Mouse (Mus musculus): ENCODE measurements around the gene Trak1. TPM values are rescaled to one million over a fixed set of nuclear protein-coding genes. Genes with fewer than 3 reads are reported as not detected.

Trak1 gene
- total RNA-seq, 2 experiments from 2014 or later: 76.0 to 83.4 TPM

DNA sequence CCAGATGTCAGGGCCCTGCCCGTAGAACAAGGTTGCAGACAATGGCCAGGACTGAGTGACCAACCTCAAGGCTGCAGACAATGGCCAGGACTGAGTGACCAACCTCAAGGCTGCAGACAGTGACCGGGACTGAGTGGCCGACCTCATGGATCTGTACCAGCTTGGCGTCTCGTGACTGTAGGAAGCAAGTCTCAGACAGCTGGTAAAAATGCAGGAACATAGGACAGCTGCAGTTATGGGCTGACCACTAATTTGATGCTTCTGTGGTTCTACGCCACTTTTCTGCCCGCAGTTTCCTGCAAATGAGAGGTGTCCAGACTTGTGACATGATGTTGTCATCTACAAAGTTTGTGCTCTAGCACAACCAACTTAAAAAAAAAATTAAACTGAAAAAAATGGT, 4.1 kb upstream of the Trak1 start:
- no peak for DNase-seq (ENCODE audit: low spot score in 2 of 2)

- no peak for DNase-seq (ENCODE audit: low spot score in 2 of 2)
Observed at GRCm38 (mm10) chr9:121295221-121295620, 2.1 kb upstream of the Trak1 start.

DNA sequence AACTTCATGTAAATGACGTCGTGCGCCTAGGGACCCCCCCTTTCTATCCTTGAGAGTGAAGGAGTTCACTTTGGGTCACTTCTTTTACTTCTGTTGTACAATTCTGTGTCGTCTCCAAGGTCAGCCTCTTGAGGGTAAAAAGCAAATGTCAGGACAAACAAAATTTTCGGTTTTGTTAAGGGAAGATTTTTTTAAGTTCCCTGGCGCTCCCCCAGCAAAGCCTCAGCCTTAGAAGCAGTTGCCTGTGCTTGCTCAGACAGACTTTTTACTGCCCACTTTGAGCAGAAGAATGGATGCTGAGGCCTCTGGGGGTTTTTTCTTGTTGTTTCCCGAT, 730 bp downstream of the Trak1 start:
- DNase-seq (ENCODE audit: low spot score in 2 of 2): no peak

GRCm38 (mm10) chr9:121298411-121299091, 1.2 kb downstream of the Trak1 start:
- no peak for DNase-seq (ENCODE audit: low spot score in 2 of 2)

DNA sequence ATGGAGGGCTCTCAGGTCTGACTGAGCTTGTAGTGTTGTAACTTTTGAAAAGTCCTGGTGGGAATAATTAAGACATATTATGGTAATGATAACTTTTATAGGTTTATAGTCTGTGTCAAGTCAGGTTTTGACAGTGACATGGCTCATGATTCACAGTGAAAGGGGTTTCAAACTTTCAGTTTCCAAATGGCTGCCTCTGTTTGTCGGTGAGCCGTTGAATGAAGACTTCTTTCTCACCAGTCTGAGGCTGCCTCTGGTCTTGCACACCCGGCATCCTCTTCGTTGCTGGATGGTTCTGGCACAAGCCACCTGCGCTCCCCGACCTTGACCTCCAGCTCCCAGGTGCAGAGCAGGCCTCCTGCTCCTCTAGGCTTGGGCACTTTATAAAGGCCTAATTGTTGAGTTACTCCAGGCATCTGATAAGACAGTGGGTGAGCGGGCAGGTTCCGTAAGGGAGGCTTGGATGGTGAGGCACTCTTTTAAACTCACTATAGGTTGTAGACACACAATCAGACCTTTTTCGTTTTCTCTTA, 2.0 kb downstream of the Trak1 start:
- no peak for DNase-seq (ENCODE audit: low spot score in 2 of 2)

DNA sequence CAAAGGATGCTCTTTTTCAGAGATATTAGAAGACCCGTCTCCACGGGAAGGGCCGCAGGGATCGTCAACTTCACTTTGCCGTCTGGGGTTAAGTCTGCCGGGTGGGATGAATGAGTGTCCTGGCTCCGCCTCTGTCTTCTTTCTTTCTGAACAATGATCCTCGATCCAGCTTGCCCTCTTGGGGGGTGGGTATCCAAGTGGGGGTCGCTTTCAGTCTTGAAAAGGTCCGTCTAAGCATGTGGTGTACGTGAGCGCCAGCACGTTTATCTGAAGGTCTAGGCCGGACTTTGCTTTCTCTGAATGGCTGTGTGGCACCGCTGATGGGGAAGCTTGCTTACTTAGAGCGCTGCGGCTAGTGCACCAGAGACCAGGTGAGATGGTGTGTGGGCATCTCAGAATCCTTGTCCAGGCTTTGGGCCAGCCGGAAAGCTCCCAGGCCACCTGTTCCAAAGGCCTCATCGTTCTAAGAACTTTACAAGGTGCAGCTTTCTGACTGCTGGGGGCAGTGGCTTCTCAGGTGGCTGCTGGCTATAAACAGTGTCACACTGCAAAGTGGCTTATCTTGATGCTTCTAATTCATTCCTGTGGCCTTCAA, 2.8 kb downstream of the Trak1 start:
- DNase-seq (ENCODE audit: low spot score in 2 of 2): no peak

DNA sequence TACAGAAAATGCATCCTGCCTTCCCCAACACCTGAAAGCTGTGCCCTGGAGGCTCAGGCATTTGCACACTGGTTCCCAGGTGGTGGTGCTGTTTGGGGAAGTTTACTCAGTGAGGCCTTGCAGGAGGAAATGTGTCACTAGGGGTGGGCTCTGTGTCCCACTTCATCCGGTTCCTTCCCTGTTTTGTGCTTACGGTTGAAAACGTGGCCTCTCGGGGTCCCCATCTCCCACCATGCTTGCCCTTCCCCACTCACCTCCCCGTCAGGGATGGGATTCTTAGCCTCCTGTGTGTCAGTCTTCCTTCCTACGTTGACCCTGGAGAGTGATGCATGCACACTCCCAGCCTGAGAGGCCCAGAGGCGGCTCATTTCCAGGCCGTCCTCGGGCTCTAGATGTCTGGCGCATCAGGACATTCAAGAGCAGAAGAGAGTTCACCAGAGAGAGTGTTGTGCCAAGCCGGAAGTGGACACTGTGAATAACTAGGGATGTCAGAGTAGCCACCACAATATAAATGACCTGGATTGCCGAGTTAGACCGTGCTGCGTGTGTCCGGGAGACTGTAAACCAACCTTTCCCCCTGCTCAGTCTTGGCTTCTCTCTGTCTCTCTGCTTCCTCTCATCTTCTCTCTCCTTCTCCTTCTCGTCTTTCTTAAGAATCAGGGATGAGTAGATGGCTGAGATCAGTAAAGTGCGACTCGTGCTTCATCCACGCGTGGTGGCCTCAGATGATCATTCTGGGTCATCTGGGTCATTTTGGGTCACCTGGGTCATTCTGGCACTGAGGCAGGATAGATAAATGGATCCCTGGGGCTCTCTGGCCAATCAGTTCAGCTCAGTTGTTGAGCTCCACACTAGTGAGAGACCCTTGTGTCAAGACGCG, 4.0 kb downstream of the Trak1 start:
- no peak for DNase-seq (ENCODE audit: low spot score in 2 of 2)

DNA sequence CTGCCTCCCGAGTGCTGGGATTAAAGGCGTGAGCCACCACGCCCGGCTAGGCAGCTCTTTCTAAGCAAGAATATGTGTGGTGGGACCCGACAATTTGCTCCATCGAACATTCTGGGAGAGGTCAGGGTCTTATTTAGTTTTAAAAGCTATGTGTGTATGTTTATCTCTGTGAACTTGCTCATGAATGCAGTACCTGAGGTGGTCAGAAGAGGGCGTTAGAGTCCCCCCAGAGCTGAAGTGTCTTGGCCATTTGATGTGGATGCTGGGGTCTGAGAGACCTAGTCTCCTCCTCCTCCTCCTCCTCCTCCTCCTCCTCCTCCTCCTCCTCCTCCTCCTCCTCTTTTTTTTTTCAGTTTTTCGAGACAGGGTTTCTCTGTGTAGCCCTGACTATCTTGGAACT, 5.2 kb downstream of the Trak1 start:
- DNase-seq (ENCODE audit: low spot score in 2 of 2): no peak

DNA sequence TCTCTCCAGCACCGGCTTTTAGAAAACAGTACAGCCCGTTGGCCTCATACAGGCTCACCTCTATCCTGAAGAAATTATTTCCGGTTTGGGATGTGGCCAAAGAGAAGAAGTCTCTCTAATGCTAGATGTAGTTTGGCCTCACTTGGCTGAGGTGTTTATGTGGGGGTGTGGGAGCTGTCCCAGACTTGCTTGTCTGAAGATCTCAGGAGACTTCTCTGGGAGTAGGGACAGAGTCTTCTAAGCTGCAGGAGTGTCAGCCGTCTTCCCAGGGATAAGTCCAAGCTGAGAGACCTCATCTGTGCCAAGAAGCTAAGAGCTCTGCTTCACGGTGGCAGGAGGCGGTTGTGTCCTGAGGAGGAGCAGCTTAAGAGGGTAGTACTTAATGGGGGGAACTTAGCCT, 5.8 kb downstream of the Trak1 start:
- DNase-seq (ENCODE audit: low spot score in 2 of 2): no peak

DNA sequence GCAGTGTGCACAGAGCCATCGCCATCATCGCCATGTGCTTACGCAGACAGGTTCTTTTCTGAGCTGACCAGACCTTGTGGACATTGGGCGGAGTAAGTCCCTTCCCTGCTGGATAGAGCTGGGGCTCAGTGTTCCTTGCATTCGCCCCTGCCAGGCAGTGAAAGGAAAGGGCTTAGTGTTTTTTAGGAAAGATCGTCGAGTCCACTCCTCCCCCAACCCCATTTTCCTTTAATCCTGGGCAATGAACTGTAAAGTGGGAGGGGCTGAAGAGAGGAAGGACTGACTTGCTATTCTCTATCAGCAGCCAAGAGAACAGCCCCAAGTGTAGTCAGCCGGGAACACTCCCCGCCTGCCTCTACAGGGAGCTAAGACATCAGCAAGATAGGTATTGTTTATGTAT, 6.4 kb downstream of the Trak1 start:
- no peak for DNase-seq (ENCODE audit: low spot score in 2 of 2)

DNA sequence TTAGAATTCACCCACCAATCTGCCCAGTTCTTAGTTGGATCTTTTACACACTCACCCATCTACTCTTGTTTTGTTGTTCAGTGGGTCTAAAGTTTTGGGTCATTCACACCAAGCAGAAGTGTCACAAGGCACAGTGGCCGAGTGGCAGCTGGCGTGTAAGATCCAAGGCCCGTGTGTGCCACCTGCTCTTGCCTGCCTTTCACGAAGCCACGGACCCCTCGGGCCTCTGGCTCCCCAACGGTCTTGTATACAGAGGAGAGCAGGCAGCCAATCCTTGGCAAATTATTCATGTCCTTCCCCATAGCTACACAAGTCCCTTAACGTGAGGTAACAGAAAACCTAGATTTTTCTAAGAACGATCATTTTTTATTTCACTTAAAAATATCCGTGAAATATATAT, 7.2 kb downstream of the Trak1 start:
- DNase-seq (ENCODE audit: low spot score in 2 of 2): no peak

DNA sequence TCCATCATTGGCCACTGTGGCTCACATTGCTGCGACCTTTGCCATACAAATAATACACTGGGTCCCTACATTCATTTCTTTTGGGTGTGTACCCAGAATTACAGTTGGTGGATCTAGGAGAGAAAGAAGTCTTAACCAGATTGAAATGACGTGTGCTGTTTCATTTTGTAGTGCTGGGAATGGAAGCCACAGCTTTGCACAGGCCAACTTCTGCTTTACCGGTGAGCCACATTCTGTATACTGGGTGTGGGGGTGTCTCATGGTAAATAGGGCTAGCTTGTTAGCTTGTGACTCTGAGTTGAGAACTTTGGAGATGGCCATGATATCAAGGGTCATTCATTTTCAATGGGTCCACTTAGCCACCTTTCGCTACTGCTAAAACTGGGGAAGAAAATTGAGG, 8.2 kb downstream of the Trak1 start:
- DNase-seq (ENCODE audit: low spot score in 2 of 2): no peak

GRCm38 (mm10) chr9:121309287-121309686, 12.0 kb downstream of the Trak1 start:
- DNase-seq (ENCODE audit: low spot score in 2 of 2): no peak

- no peak for DNase-seq (ENCODE audit: low spot score in 2 of 2)
Observed at GRCm38 (mm10) chr9:121310501-121310900, 13.2 kb downstream of the Trak1 start.

DNA sequence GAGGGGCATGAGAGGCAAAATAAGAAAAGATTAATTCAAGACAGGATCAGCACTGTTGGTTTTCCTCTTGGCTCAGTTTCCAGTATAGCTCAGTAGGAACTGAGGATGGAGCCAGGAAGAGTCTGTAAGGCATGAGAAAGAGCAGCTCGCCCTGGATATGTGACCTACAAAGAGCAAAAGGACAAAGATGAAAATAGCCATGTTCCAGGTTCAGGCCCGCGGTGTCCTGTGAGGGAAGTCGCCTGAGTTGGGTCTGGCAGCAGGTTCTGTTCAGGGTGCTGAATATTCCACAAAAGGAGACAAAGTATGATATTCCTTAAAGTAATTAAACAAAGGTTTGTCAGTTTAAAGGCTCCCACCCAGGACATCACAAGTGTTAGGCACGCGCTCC, 14.5 kb downstream of the Trak1 start:
- DNase-seq (ENCODE audit: low spot score in 2 of 2): no peak

- DNase-seq (ENCODE audit: low spot score in 2 of 2): no peak
Observed at GRCm38 (mm10) chr9:121312237-121312891, 15.1 kb downstream of the Trak1 start.

DNA sequence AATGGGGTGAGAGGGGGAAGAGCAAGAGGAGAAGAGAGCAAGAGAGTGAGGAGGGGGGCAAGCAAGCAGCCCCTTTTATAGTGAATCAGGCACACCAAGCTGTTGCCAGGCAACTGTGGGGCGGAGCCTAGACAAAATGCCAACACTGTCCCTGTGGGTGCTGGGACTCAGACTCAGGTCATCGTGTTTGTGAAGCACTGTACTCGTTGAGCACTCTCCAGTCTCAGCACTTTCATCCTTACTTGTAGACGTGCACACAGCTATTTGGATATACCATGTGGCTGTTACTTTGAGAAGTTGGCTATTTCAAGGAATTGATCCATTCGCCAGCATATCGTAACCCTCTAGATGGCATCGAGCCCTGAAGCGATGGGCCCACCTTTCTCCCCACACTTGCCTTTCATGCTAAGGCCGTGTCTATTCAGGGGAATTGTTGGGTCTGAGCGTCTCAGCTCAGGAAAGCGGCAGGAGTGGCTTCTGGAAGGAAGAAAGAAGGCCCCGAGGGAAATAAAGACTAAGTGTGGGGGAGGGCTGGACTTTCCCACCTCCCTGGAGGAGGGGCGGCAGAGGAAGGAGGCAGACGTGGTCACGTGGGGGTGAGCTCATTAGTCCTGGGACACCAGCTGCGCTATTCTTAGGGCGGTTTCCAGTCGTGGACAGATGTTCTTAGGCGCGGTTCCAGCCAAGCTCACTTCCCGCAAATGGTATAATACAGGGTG, 16.5 kb downstream of the Trak1 start:
- DNase-seq (ENCODE audit: low spot score in 2 of 2): peak in 1 of 2 experiments; percentile 32

DNA sequence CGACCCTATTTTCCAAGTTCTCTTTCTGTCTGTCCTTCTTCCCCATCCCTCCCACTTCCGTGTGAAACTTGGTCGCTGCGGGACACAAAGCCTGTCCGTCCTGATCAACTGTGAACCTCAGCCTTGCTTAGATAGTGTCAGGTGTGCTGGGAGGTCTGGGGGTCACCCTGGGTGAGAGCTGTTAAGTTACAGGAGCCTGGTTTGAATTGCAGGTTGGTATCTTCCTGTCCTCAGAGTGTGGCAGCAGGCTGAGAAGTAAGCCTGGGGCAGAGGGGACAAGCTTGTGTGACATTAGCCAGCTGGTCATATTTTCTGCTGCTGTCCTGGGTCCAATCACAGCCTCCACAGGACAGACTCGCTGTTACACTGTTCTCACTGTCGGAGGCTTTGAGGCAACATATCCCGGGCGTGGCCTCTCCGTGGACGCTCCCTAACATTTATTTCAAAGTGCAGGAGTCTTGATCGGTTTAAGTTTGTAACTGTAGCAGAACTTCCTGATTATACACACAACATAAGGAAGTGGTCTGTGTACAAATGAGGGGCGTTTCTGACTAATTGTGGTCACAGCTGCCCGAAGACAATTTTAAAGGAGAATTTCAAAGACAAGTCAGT, 17.3 kb downstream of the Trak1 start:
- DNase-seq (ENCODE audit: low spot score in 2 of 2): no peak

GRCm38 (mm10) chr9:121315901-121316595, 18.7 kb downstream of the Trak1 start:
- no peak for DNase-seq (ENCODE audit: low spot score in 2 of 2)
